Mouse (Mus musculus) inflammation-experienced regulatory T-cells, adult 6 months (primary cell): ENCODE measurements around the gene Grm8. TPM values are rescaled to one million over a fixed set of nuclear protein-coding genes. Genes with fewer than 3 reads are reported as not detected.
"Not testable (repeated sequence)": the region's sequence is repeated elsewhere in the genome, so short reads cannot be mapped to it uniquely, and the experiment has no call there.

Experiments used
- ATAC-seq: one replicate; pipeline ENCODE4 v1.8.0; 2017
- polyA plus RNA-seq, 3 experiments: library from polyadenylated mRNA; unstranded; fragments of 100-300 nt; shearing (Covaris generic); gene quantifications; one replicate each; pipeline ENCODE4 v1.2.1; 2017

Grm8 gene
- polyA plus RNA-seq, 3 experiments from 2014 or later = not detected

- ATAC-seq = no peak
Measured at GRCm38 (mm10) chr6:27836159-27836558, 298.8 kb downstream of the Grm8 start.

GRCm38 (mm10) chr6:27819735-27820134, 315.2 kb downstream of the Grm8 start:
- ATAC-seq = not testable (repeated sequence)

GRCm38 (mm10) chr6:27812789-27813188, 322.2 kb downstream of the Grm8 start:
- no peak for ATAC-seq

DNA sequence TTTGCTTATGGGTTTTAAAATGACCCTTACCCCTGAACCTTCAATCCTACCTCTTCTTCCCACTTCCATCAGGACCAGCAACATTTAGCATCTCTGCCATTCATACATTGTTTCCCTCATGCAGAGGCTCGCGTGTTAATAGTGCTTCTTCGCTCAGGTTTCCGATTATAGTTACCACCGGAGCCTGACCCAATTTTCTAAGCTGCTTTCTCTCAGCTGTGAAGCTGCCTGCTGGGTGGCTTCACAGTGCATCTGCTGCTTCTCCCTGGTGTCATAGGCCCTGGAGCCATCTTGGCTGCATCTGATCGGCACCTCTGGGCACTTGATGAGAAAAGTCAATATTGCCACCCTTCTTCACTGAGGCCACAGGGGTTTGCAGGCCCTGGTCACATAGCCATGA, 325.0 kb downstream of the Grm8 start:
- ATAC-seq = no peak

- ATAC-seq = no peak
Measured at GRCm38 (mm10) chr6:27806741-27807140, 328.2 kb downstream of the Grm8 start.

- ATAC-seq = no peak
Measured at GRCm38 (mm10) chr6:27800881-27801572, 334.0 kb downstream of the Grm8 start.

DNA sequence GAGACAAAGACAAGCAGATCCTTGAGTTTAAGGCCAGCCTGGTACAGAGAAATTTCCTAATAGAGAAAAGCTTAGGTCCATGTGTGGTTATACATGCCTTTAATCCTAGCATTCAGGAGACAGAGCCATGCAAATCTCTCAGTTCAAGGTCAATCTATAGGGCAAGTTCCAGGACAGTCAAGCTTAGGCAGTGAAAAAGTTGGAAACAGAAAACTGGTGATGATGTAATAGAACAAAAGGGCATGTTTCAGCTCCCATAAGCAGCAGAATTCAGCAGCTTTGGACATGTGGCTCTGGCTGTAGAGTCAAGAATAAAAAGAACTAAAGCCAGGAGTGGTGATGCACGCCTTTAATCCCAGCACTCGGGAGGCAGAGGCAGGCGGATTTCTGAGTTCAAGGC, 336.2 kb downstream of the Grm8 start:
- no peak for ATAC-seq

GRCm38 (mm10) chr6:27789566-27789965, 345.4 kb downstream of the Grm8 start:
- no peak for ATAC-seq

GRCm38 (mm10) chr6:27789151-27789550, 345.8 kb downstream of the Grm8 start:
- no peak for ATAC-seq

DNA sequence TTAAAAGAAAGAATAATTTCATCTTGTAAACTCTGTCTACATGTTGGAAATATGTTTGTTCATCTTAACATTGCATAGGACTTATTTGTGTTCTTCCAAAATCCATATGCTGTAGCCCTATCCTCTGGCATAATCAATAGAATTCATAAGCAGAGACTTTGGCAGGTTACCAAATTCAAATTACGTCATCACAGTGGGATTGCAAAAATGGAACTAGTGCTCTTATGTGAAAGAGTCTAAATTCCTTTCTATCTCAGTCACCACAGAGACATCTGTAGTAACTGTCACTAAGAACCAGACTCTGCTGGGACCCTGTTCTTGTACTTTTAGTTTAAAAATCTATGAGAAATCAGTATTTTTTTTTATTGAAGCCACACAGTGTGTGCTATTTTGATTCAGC, 352.7 kb downstream of the Grm8 start:
- ATAC-seq = no peak

GRCm38 (mm10) chr6:27781371-27781770, 353.6 kb downstream of the Grm8 start:
- ATAC-seq = no peak

DNA sequence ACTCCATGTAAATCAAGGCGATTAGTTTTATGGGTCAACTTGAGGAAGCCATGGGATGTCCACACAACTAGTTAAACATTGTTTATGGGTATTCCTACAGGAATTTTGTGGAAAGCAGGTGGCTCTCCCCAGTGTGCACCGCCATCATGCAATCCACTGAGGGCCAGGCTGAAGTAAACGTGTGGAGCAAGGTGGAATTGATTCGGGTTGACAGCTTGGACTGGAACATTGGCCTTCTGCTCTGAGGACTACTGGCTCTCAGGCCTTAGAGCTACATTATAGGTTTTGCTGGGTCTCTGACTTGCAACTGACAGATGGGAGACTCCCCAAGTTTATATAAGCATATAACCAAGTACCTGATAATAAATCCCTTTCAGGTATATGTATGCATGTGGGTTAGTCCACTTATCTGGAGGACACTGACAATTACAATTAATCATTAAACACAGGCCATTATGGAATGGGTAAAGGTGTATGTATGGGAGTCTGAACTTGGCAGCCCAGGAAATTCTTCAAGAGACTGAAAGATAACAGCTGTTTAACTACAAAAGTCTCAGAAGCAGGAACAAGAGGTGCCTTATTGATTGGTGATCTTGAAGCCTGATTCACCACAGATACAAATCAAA, 359.2 kb downstream of the Grm8 start:
- ATAC-seq = no peak

DNA sequence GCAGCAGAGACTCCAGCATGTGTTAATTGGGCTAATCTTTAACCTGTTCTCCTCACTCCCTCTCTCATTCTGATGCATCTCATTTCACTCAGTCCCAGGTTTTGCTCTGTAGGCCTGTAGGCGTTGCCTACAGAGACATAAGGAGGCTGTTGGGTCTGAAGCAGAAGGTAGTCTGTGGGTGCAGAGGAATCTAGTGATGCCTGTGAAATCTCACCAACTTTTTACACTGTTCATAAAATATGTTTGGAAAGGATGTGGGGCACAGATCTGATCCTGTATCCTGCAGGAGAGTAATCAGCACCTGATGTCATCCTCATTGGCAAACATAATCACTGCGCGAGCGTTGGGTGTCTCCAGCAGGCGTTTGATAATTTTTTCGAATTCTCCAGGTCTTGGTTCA, 372.9 kb downstream of the Grm8 start:
- ATAC-seq = no peak

DNA sequence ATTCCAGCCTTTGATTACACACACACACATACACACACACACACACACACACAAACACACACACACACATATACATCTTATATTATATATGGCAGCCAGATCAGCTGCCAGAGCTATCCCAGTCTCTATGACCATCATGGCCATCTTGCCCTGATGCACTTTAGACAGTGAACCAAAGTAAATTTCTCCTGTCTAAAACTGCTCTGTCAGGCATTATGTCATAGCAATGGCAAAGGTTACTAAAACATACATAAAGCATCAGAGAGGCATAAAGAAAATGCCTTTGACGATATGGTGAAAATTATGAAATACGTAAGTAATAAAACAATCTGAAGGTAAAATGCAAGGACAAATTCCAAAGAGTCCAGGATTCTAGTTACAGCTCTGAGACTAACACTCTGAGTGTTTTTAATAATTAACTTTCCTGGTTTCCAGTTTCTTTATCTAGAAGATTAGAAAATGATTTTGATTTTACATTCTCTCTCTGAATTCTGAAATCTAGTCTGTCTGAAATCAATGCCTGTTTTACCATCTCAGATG, 381.6 kb downstream of the Grm8 start:
- no peak for ATAC-seq

DNA sequence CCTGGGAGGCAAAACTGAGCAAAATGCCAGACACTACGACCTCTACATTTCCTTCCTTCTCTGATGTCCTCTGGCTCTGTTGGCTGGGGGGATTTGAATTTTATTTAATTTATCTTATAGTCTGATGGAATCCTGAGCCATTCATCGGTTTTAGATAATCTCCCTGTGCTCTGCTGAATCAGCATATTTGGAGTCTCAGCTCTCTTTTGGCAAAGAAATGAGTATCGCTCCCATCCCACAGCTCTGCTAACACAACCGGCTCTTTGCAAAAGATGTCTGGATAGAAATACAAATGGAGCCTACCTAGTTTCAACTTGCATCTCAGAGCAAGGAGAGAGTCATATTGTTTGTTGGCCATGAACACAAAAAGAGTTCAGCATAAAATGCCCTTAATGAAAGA, 388.5 kb downstream of the Grm8 start:
- no peak for ATAC-seq

GRCm38 (mm10) chr6:27745693-27746451, 389.1 kb downstream of the Grm8 start:
- no peak for ATAC-seq

GRCm38 (mm10) chr6:27689382-27689781, 445.6 kb downstream of the Grm8 start:
- no peak for ATAC-seq

DNA sequence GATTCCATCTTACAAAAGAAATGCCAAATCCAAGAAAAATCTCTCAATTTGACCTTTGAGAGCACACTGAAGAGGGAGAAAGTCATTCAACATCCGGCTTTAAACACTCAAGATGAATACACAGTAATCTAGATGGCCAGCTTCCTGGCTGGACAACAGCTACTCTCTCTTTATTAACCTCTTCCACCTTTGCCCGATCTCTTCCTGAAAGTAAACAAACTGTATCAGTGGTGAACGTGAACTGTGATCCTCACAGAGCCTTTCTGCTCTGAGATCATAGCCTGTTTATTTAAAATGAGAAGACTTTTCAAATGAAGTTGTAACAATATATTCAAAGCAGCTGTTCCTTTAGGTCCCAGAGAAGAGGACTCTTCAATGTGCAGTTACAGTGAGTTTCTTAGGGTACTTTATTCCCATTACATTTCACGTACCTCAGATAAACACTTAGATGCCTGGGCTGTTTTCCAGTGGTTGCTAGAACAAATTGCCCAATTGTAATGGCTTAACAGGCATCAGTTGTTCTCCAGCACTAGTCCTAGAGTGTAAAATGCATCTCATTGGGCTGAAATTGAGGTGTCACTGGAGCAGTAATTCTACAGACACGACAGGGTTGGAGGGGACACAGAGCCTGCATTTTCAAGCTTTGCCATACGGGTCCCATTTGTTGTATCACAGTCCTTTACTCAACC, 473.1 kb downstream of the Grm8 start:
- ATAC-seq = no peak

- ATAC-seq = no peak
Measured at GRCm38 (mm10) chr6:27657520-27657919, 477.5 kb downstream of the Grm8 start.

- ATAC-seq = no peak
Measured at GRCm38 (mm10) chr6:27646503-27646902, 488.5 kb downstream of the Grm8 start.

- no peak for ATAC-seq
Measured at GRCm38 (mm10) chr6:27645054-27645453, 489.9 kb downstream of the Grm8 start.

GRCm38 (mm10) chr6:27635898-27636297, 499.1 kb downstream of the Grm8 start:
- ATAC-seq = no peak

GRCm38 (mm10) chr6:27617472-27617871, 517.5 kb downstream of the Grm8 start:
- no peak for ATAC-seq
